Mouse (Mus musculus) B cell, adult 62 days (primary cell): ENCODE measurements around the gene Zdhhc25. TPM values are rescaled to one million over a fixed set of nuclear protein-coding genes. Genes with fewer than 3 reads are reported as not detected.

ENCODE experiments used
- total RNA-seq: library from RNA; stranded (reverse); gene quantifications from 4 replicates; pipeline ENCODE4 v1.2.4, GENCODE M21; 2023

Gene Zdhhc25
- not detected in 4 replicates for total RNA-seq

GRCm38 (mm10) chr15:88600002-88600401 is at the start of gene Zdhhc25:
Gene Zdhhc25 (plus strand): TSS chr15:88600302.

Other genes with a start within 250 kb of the Zdhhc25 start
- gene Brd1, start 133.9 kb downstream of the Zdhhc25 start, total RNA-seq: 110 to 125 TPM (median 113 TPM) in 4 replicates
- gene Zbed4, start 151.4 kb downstream of the Zdhhc25 start, total RNA-seq: 30.8 to 33.4 TPM (median 32.7 TPM) in 4 replicates
- gene Alg12, start 219.0 kb downstream of the Zdhhc25 start, total RNA-seq: 17.9 to 20.3 TPM (median 19.7 TPM) in 4 replicates
- 29.7 to 34.6 TPM (median 32.8 TPM) in 4 replicates for gene Creld2, start 219.3 kb downstream of the Zdhhc25 start, total RNA-seq